Mouse (Mus musculus): Measurements from ENCODE around the gene Kcnq4.

- TF ChIP-seq POLR2A (IDR thresholded peaks at IDR 0.05; ENCODE audit: borderline replicate concordance, control insufficient read depth, low read depth, low read length) (no peak), CTCF (IDR thresholded peaks at IDR 0.05; ENCODE audit: control insufficient read depth, insufficient read depth, low read length) (peak; percentile 85)
Observed at GRCm38 (mm10) chr4:120682168-120682567, 66.2 kb downstream of the Kcnq4 start.
